Mouse (Mus musculus) heart, embryonic 14.5 days (tissue): ENCODE measurements at regions not wholly inside any gene's neighbourhood (a gene's known extent, or its start where the extent isn't known, plus 50 kb on each side); places are given as distances from the start of the nearest gene placed in this dataset.
A peak's percentile ranks its signal among the peaks of the same experiment; 100 is the strongest.

Experiments
- ATAC-seq: fragments of 200-750 bp; cut with Nextera tagmentation; 2 replicates; pipeline ENCODE4 v1.8.0; 2017; ENCODE audit warnings: low read depth, moderate TSS enrichment; ENCODE audit not compliant: insufficient number of reproducible peaks, insufficient read depth, low FRiP score
- H3K27ac ChIP-seq, 2 experiments: fragments of 200-500 bp in 1 of 2; fragments of 300-500 bp in 1 of 2; sonication (generic) in 1 of 2; replicated peaks in 1 of 2; 2 replicates each; pipeline ENCODE4 v1.5.1; 2012 to 2014; ENCODE audit warnings: low read depth in 2 of 2, low read length in 2 of 2, control low read depth in 1 of 2, mild to moderate bottlenecking in 1 of 2, mixed read lengths in 1 of 2; ENCODE audit not compliant: control insufficient read depth in 1 of 2, insufficient read depth in 1 of 2
- H3K27me3 ChIP-seq: fragments of 300-500 bp; sonication (generic); 2 replicates; pipeline ENCODE4 v1.6.1; 2014; ENCODE audit warnings: mild to moderate bottlenecking, low read length, control low read depth; ENCODE audit not compliant: control insufficient read depth, insufficient read depth
- H3K36me3 ChIP-seq: fragments of 300-500 bp; sonication (generic); 2 replicates; pipeline ENCODE4 v1.6.1; 2014; ENCODE audit warnings: mild to moderate bottlenecking, control low read depth, low read length, mixed read lengths; ENCODE audit not compliant: control insufficient read depth, insufficient read depth
- H3K4me1 ChIP-seq, 2 experiments: fragments of 200-500 bp in 1 of 2; fragments of 300-500 bp in 1 of 2; sonication (generic) in 1 of 2; 2 replicates each; pipeline ENCODE4 v1.6.1; 2012 to 2014; ENCODE audit warnings: low read length in 2 of 2, control low read depth in 1 of 2, mixed read lengths in 1 of 2; ENCODE audit not compliant: control insufficient read depth in 2 of 2, insufficient read depth in 2 of 2
- H3K4me2 ChIP-seq: fragments of 300-500 bp; sonication (generic); 2 replicates; pipeline ENCODE4 v1.6.1; 2014; ENCODE audit warnings: mild to moderate bottlenecking, low read length
- H3K4me3 ChIP-seq, 2 experiments: fragments of 200-500 bp in 1 of 2; fragments of 300-500 bp in 1 of 2; sonication (generic) in 1 of 2; 2 replicates each; pipeline ENCODE4 v1.5.1; 2012 to 2014; ENCODE audit warnings: low read length in 2 of 2, mild to moderate bottlenecking in 2 of 2, control low read depth in 1 of 2, low read depth in 1 of 2, moderate library complexity in 1 of 2; ENCODE audit not compliant: control insufficient read depth in 1 of 2, insufficient read depth in 1 of 2
- H3K9ac ChIP-seq: fragments of 300-500 bp; sonication (generic); 2 replicates; pipeline ENCODE4 v1.6.1; 2014; ENCODE audit warnings: mild to moderate bottlenecking, low read length
- H3K9me3 ChIP-seq: fragments of 300-500 bp; sonication (generic); 2 replicates; pipeline ENCODE4 v1.6.1; 2016; ENCODE audit warnings: low read length, control low read depth; ENCODE audit not compliant: control insufficient read depth
- WGBS: fragments of 180-500 bp; shearing (Covaris S2); extraction: QIAGEN DNeasy Blood & Tissue Kit; methylation state at CpG from one replicate; pipeline ENCODE4 v1.1.7; 2014; 5-methylcytosine and 5-hydroxymethylcytosine counted together

DNA sequence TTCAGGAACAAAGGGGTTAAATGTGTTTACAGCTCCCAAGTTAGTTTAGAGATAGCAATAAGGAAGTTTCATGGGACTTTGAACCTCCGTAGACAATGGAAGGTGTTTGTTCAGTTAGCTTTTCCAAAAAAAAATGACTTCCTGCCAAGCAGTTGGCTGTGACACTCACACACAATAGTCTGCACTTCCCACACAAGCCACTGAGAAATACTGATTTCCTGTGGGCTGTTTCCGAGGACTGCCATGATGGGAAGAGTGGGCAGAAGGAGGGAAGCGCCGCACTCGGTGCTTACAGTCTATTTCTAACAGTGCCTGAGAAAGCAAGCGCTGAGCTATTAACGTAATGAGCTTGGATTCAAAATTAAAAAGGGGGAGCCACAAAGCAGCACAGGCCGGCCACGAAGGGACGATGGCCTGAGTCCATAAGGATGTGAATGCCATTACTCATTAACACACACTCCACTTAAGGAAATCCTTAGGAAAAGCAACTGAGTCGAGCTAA is 144.4 kb upstream of the Nav3 start:
- Histone ChIP-seq H3K4me3 (no peak overlapping the region), H3K4me1 (no peaks in the 10 kb centered on the region), H3K27me3 (no peaks in the 10 kb centered on the region), H3K9ac (no peak overlapping the region), H3K4me2 (no peak overlapping the region), H3K36me3 (no peaks in the 10 kb centered on the region), H3K9me3 (no peaks in the 10 kb centered on the region), H3K27ac (peak overlapping the region; percentile 70 to 78)
- peak; percentile 35; the same call in 1 of the 2 replicates for ATAC-seq
- 60% methylated on average over 11 of the region's 11 CpGs for WGBS

DNA sequence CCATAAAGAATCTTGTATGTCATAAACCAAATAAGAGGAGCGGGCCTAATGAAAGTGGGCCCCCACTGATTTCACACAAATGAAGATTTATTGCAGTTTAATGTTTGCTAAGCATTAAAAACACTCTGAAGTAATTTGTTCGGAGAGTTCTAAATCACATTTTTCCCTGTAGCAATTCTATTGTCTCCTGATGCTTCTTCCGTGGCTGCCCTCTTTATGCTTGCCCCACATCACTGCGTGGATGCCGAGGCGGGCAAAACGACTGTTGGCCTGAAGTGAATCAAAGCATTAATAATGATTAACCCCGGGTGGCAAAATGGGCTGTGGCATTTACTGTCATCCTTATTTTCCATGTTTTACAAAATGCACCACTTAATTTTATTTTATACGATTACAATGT is 134.9 kb upstream of the E2f7 start:
- no peaks in the 10 kb centered on the region for H3K36me3 ChIP-seq
- H3K9ac ChIP-seq: no peak overlapping the region
- H3K4me1 ChIP-seq: no peaks in the 10 kb centered on the region
- no peak for ATAC-seq
- no peaks in the 10 kb centered on the region for H3K27me3 ChIP-seq
- H3K4me2 ChIP-seq: no peak overlapping the region
- peaks cover 7% of the 10 kb centered on the region; the same call in 1 of the 2 replicates for H3K9me3 ChIP-seq
- WGBS: 83% methylated on average over 9 of the region's 9 CpGs
- no peak overlapping the region for H3K27ac ChIP-seq
- no peak overlapping the region for H3K4me3 ChIP-seq

DNA sequence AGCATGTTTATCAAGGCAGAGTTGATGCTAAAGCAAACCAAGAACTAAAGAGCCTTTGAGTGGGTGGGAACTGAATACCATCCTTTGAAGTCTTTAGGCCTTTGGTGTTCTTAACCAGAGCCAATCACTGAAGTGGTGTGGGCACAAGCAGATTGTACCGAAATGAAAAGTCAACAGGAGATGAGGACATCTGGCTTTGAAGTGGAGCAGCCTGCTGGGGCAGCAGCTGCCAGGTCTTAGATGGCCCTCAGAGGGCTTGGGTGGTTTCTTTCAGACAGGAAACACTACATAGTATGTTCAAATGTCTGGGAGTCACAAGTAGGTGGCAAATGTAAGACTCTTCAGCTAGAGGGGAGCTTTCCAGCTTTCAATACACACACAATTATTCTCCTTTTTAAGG is 128.2 kb upstream of the E2f7 start:
- Histone ChIP-seq H3K4me1 (no peaks in the 10 kb centered on the region), H3K27me3 (no peaks in the 10 kb centered on the region), H3K27ac (no peak overlapping the region), H3K4me2 (no peak overlapping the region), H3K36me3 (no peaks in the 10 kb centered on the region), H3K4me3 (no peak overlapping the region), H3K9ac (no peak overlapping the region), H3K9me3 (peaks cover 7% of the 10 kb centered on the region; the same call in 1 of the 2 replicates)
- 10% methylated on average over 1 of the region's 1 CpGs for WGBS
- no peak for ATAC-seq

DNA sequence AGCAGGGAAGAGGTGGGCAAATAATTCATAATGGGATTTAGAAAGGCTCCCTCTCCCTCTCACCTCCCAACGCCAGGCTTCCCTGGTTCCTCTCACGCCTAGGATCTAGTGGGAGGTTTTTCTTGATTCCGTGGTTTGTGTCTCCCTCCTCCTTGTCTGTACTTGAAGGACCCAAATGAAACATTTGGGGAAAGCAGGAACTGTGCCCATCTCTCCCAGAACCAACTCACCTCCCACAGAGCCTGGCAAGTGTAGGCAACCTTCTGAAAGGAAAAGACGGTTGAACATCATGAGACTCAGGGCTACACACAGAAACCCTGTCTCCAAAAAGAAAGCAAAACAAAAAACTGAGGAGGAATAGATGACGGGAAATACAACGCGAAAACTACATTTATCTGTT is 126.0 kb upstream of the E2f7 start:
- no peak for ATAC-seq
- 72% methylated on average over 7 of the region's 7 CpGs for WGBS
- no peak overlapping the region for H3K9ac ChIP-seq
- no peak overlapping the region for H3K4me3 ChIP-seq
- no peak overlapping the region for H3K4me2 ChIP-seq
- H3K27me3 ChIP-seq: no peaks in the 10 kb centered on the region
- no peaks in the 10 kb centered on the region for H3K4me1 ChIP-seq
- H3K27ac ChIP-seq: no peak overlapping the region
- H3K36me3 ChIP-seq: no peaks in the 10 kb centered on the region
- H3K9me3 ChIP-seq: no peaks in the 10 kb centered on the region; the same call in 1 of the 2 replicates

DNA sequence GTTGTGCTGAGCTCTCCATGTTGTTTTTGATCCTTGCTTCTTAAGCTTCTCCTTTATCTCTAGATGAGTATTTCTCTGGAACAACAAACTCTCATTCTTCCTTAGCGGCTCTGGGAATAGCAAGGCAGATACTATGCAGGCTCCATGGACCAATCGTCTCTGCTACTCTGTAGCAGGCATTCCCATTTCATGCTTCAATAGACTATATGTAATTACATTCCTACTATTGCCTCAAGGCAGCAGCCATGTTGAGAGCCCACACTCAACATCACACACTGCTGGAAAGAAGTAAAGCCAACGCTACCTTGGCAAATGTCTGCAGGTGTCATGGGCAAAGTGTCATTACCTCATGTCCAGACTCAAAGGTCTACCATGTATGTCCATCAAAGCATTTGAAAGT is 119.6 kb upstream of the E2f7 start:
- Histone ChIP-seq H3K27ac (no peak overlapping the region), H3K4me2 (no peak overlapping the region), H3K9me3 (no peaks in the 10 kb centered on the region), H3K4me1 (no peaks in the 10 kb centered on the region), H3K27me3 (no peaks in the 10 kb centered on the region), H3K4me3 (no peak overlapping the region), H3K36me3 (no peaks in the 10 kb centered on the region), H3K9ac (no peak overlapping the region)
- ATAC-seq: no peak
- whole genome bisulfite sequencing: 79% methylated on average over 3 of the region's 3 CpGs

DNA sequence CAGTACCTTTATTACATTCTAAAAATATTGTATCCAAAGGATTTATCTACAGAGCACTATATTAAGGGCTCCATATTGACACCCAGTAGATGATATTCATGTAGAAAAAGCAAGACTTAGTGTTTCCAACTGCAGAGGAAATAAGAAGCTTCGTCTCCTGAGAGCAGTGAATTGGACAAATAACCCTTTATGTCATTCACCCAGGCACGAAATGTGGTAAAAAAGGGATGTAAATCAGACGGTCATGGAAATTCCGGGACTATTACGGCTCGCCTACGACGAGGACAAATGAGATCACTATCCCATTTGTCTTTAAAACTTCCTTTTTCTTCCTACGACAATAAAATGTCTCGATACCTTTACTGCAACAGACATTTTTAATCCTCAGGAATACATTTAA is 104.8 kb upstream of the E2f7 start:
- Histone ChIP-seq H3K27me3 (no peaks in the 10 kb centered on the region), H3K4me2 (no peak overlapping the region), H3K4me3 (no peak overlapping the region), H3K36me3 (no peaks in the 10 kb centered on the region), H3K9me3 (no peaks in the 10 kb centered on the region), H3K27ac (no peak overlapping the region), H3K9ac (no peak overlapping the region), H3K4me1 (no peaks in the 10 kb centered on the region)
- no peak for ATAC-seq
- 74% methylated on average over 10 of the region's 10 CpGs for WGBS

DNA sequence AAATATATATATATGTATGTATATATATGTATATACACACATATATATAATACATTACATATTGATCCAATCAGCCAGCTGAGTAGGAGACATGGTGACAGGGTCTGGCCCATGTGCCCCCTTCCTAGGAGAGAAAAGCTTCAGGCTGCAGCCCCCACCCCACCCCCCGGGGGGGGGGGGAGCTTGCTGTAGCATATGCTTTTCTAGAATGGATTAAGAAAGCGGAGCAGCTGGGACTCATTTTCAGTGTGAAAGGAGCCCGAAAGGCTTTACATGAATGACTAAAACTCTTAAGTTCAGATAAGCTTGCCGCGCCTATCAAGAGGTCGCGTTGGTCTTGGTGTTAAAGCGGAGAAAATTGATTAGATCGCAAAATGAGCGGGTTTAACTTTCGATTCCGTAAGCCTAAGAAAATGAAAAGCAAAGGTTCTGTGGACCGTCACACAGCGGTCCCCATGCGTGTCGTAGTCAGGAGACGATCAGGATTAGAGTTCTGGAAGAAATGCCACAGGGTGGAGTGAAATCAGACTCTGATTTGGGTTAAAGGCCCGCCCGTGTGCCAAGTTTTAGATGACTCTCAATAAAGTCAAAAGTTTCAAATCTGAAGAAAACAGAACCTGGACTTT is 103.1 kb upstream of the E2f7 start:
- Histone ChIP-seq H3K4me3 (no peak overlapping the region), H3K4me2 (no peak overlapping the region), H3K36me3 (no peaks in the 10 kb centered on the region), H3K27me3 (no peaks in the 10 kb centered on the region), H3K9ac (no peak overlapping the region), H3K27ac (no peak overlapping the region), H3K4me1 (no peaks in the 10 kb centered on the region), H3K9me3 (no peaks in the 10 kb centered on the region)
- WGBS: 78% methylated on average over 19 of the region's 19 CpGs
- ATAC-seq: no peak

DNA sequence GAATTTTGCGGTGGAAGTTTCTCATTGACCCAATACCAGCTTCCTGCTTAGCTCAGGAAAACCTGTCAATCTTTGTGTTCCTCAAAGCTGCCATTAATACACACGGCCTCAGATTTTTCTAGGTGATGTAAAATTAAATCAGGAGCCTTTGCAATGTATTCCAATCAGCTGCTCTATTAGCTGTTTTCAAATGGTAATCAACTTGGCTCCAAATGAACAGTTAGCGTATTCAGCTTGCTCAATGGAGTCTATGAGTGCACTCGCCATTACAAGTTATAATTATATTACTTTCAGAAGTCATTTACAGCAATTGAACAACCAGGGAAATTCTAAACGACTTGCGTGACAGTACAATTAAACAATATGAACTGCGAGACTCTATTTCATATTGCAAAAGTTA is 97.6 kb upstream of the E2f7 start:
- Histone ChIP-seq H3K36me3 (no peaks in the 10 kb centered on the region), H3K9me3 (no peaks in the 10 kb centered on the region), H3K27ac (no peak overlapping the region), H3K27me3 (no peaks in the 10 kb centered on the region), H3K4me3 (no peak overlapping the region), H3K4me2 (no peak overlapping the region), H3K9ac (no peak overlapping the region), H3K4me1 (no peaks in the 10 kb centered on the region)
- 86% methylated on average over 7 of the region's 7 CpGs for WGBS
- ATAC-seq: no peak
